Mouse (Mus musculus): Measurements from ENCODE around the gene 1700047I17Rik2. TPM values are rescaled to one million over a fixed set of nuclear protein-coding genes. Genes with fewer than 3 reads are reported as not detected.
"Not testable (repeated sequence)": the region's sequence is repeated elsewhere in the genome, so short reads cannot be mapped to it uniquely, and the experiment has no call there.

Gene 1700047I17Rik2
- not detected in 2 replicates for polyA plus RNA-seq (2015; fragmentation: Nextera tagmentation; extraction: Ambion mirVana)

DNA sequence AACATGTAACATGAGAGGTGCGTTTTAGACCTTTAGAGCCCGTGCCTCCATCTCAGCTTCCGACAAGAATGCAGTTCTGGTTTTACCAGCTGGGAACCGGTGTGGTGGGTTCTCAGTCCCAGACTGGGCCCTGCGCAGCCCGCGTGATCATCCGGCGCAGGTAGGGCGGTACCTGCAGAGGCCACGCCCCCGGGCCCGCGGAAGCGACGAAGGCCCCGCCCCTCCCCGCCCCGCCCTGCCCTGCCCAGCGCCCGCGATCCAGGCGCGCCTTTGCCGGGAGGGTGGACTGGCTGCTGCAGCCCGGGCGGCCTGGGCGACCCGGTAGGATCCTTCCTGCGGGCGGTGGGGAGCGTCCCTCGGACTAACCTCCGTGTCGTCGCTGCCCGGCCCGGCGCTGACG lies at the start of gene 1700047I17Rik2:
Gene 1700047I17Rik2, plus strand, starts transcription at position 287 of the 400 bp plus-strand sequence.
- peak; percentile 97 for ATAC-seq
- H3K4me2 ChIP-seq (replicated peaks; ENCODE audit: low read depth); H3K36me3 ChIP-seq (ENCODE audit: control insufficient read depth, insufficient read depth); H3K27me3 ChIP-seq (replicated peaks; ENCODE audit: control insufficient read depth, insufficient read depth, low read length); H3K27ac ChIP-seq (ENCODE audit: low read depth, low read length); H3K9ac ChIP-seq (ENCODE audit: low read depth, low read length); H3K4me1 ChIP-seq (replicated peaks; ENCODE audit: control insufficient read depth, insufficient read depth, low read length); H3K9me3 ChIP-seq (ENCODE audit: control insufficient read depth); H3K4me3 ChIP-seq (ENCODE audit: low read depth, low read length): not testable (repeated sequence)
- WGBS: no CpG with 5 or more reads among the region's 40 CpGs

DNA sequence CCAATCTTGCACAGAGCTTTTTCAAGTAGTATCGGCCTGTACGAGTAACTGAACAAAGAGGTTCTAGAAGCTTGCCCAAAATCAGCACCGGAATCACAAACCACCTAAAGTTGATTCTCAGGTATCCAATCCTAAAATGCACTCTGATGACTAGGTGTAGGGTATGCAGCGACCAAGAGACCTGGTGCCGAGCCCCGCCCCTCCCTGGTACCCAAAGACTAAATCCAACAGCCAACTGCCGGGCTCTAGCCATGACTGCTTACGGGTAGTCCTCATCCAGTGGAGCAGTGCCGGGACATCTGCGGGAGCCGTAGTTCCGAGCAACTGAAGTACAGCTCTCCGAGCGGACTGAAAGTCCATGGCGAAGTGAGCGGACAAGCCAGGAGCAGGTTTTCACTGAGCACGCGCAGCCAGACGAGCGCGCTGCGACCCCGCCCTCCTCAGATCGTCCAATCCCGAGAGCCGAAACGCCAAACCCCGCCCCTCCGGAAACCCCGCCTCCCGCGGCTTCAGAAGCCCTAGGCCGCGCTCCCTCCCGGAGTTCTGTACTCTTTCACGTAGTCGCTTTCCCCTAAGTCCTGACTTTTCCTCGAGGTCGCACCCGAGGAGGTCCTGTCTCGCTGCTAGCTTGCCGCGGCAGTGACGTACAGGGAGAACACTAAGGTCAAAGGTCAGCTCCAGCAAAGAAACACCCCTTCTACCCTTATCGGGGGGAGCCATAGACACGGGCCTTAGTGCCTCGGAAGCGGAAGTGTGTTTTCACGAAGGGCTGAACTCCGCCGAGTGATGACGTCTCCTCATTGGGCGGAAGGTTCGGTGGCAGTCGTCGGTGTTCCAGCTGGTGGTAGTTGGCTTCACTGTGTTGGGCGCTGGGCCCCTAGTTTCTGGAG lies 44.6 kb upstream of the 1700047I17Rik2 start, which contains the start of gene Srp54b:
Gene Srp54b, plus strand, starts transcription at position 546 of the 890 bp plus-strand sequence.
- H3K9me3 ChIP-seq (ENCODE audit: control insufficient read depth); H3K27me3 ChIP-seq (replicated peaks; ENCODE audit: control insufficient read depth, insufficient read depth, low read length); H3K4me1 ChIP-seq (replicated peaks; ENCODE audit: control insufficient read depth, insufficient read depth, low read length); H3K4me2 ChIP-seq (replicated peaks; ENCODE audit: low read depth); H3K9ac ChIP-seq (ENCODE audit: low read depth, low read length); H3K4me3 ChIP-seq (ENCODE audit: low read depth, low read length); H3K27ac ChIP-seq (ENCODE audit: low read depth, low read length); H3K36me3 ChIP-seq (ENCODE audit: control insufficient read depth, insufficient read depth): not testable (repeated sequence)
- WGBS: no CpG with 5 or more reads among the region's 57 CpGs
- peak; percentile 98 for ATAC-seq

DNA sequence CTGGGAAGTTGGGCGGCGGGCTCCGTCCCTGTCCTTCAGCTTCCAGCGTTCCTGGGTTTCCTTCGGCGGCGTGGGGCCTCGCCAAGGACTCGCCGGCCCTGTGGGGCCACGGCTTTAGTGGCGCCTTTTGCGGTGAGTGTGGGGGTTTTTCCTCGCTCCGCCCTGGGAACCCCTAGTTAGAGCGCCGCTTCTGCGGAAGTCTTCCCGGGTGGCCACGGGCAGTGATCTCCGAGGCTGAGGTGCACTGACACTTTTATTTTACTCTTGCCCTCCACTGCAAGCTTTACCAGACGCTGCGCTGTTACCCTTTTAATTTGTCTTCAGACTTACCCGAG lies 44.0 kb upstream of the 1700047I17Rik2 start:
- 2% methylated on average over 8 of the region's 24 CpGs for WGBS
- H3K4me3 ChIP-seq (ENCODE audit: low read depth, low read length); H3K4me1 ChIP-seq (replicated peaks; ENCODE audit: control insufficient read depth, insufficient read depth, low read length); H3K9ac ChIP-seq (ENCODE audit: low read depth, low read length); H3K27ac ChIP-seq (ENCODE audit: low read depth, low read length); H3K36me3 ChIP-seq (ENCODE audit: control insufficient read depth, insufficient read depth); H3K9me3 ChIP-seq (ENCODE audit: control insufficient read depth); H3K27me3 ChIP-seq (replicated peaks; ENCODE audit: control insufficient read depth, insufficient read depth, low read length); H3K4me2 ChIP-seq (replicated peaks; ENCODE audit: low read depth): not testable (repeated sequence)
- ATAC-seq: peak; percentile 39

DNA sequence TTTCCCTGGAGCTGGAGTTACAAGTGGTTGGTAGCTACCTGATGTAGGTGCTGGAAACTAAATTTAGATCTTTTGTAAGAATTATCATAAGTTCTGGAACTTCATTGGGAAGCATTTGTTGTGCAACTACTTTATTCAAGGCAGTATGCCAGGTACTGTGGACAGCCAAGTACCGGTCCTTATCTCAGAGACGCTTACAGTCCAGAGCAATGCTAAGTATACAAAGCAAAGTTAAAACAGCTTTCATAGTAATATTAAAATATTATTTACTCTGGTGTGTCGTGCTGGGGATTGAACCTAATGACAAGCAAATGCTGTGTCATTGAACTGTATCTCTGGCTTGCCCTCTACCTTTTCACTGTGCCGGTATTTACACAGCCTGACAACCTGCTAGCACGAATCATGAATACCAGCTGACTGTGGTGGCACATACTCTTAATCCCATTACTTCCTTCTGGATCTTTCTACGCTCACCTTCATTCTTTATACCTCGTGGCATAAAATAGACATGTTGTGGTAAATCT lies 32.3 kb upstream of the 1700047I17Rik2 start:
- not testable (repeated sequence) for H3K9me3 ChIP-seq (ENCODE audit: control insufficient read depth); H3K27me3 ChIP-seq (replicated peaks; ENCODE audit: control insufficient read depth, insufficient read depth, low read length); H3K4me1 ChIP-seq (replicated peaks; ENCODE audit: control insufficient read depth, insufficient read depth, low read length); H3K4me3 ChIP-seq (ENCODE audit: low read depth, low read length); H3K4me2 ChIP-seq (replicated peaks; ENCODE audit: low read depth); H3K36me3 ChIP-seq (ENCODE audit: control insufficient read depth, insufficient read depth); H3K9ac ChIP-seq (ENCODE audit: low read depth, low read length); H3K27ac ChIP-seq (ENCODE audit: low read depth, low read length); ATAC-seq
- WGBS: no CpG with 5 or more reads among the region's 7 CpGs

DNA sequence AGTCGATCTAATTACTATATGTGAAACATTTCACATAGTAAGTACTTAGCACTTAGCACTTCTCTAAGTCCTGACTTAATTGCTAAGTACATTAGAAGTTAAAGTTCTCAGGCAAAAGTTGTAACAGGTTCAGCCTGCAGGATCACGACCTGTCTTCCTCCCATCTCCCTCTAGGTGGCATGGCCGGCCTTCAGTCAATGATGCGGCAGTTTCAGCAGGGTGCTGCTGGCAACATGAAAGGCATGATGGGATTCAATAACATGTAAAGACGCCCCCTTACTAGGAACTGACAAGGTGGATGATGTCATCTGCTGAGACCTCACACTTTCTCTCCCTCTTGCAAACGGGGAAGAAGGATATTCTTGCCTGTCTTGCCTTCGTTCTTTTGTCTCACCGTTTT lies 11.7 kb upstream of the 1700047I17Rik2 start:
- not testable (repeated sequence) for H3K27me3 ChIP-seq (replicated peaks; ENCODE audit: control insufficient read depth, insufficient read depth, low read length); H3K9me3 ChIP-seq (ENCODE audit: control insufficient read depth); H3K4me2 ChIP-seq (replicated peaks; ENCODE audit: low read depth); H3K27ac ChIP-seq (ENCODE audit: low read depth, low read length); H3K4me3 ChIP-seq (ENCODE audit: low read depth, low read length); H3K4me1 ChIP-seq (replicated peaks; ENCODE audit: control insufficient read depth, insufficient read depth, low read length); H3K9ac ChIP-seq (ENCODE audit: low read depth, low read length); ATAC-seq; H3K36me3 ChIP-seq (ENCODE audit: control insufficient read depth, insufficient read depth)
- no CpG with 5 or more reads among the region's 8 CpGs for WGBS

DNA sequence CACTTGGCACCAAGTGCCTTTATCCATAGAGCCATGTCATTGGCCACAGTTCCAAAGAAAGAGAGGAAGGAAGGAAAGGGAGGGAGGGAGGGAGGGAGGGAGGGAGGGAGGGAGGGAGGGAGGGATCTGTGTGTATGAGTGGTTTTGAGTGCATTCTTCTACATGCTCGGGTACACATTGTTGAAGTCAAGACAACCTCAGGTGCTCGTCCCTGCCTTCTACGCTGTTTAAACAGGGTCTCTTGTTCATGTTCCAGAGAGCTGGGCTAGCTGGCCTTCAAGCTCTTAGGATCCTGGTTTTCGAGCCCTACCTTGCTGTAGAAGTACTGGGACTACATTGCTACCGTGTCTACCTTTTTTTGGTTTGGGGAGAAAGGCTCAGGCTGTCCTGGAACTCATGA lies 10.3 kb upstream of the 1700047I17Rik2 start:
- no CpG with 5 or more reads among the region's 5 CpGs for WGBS
- not testable (repeated sequence) for H3K4me2 ChIP-seq (replicated peaks; ENCODE audit: low read depth); H3K27me3 ChIP-seq (replicated peaks; ENCODE audit: control insufficient read depth, insufficient read depth, low read length)

DNA sequence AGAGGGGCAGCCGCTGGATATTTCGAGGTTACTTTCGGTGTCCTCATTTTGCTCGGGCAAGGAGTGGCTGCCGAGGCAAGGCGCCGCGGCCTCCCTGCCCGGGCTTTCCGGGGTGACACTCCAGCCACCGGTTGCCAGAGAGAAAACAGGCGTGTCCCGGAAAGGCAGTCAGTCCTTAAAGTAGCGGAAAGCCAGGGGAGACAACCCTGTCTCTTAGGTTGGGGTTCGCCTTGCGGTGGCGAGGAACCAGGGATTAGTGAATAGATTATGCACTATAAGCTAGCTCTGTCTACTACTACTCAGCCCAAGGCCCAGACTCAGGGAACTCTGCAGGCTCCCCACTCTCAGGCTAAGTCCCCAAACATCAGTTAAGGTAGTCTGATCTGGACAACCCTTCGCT lies 407 bp downstream of the 1700047I17Rik2 start:
- not testable (repeated sequence) for H3K4me3 ChIP-seq (ENCODE audit: low read depth, low read length); H3K4me2 ChIP-seq (replicated peaks; ENCODE audit: low read depth); H3K27ac ChIP-seq (ENCODE audit: low read depth, low read length); H3K9ac ChIP-seq (ENCODE audit: low read depth, low read length); H3K27me3 ChIP-seq (replicated peaks; ENCODE audit: control insufficient read depth, insufficient read depth, low read length); H3K4me1 ChIP-seq (replicated peaks; ENCODE audit: control insufficient read depth, insufficient read depth, low read length); H3K36me3 ChIP-seq (ENCODE audit: control insufficient read depth, insufficient read depth); H3K9me3 ChIP-seq (ENCODE audit: control insufficient read depth)
- no CpG with 5 or more reads among the region's 18 CpGs for WGBS
- ATAC-seq: peak; percentile 60

More for the DNA sequence above, 10.3 kb upstream of the 1700047I17Rik2 start:
- not testable (repeated sequence) for H3K9me3 ChIP-seq (ENCODE audit: control insufficient read depth); H3K9ac ChIP-seq (ENCODE audit: low read depth, low read length); H3K36me3 ChIP-seq (ENCODE audit: control insufficient read depth, insufficient read depth); ATAC-seq; H3K4me3 ChIP-seq (ENCODE audit: low read depth, low read length); H3K4me1 ChIP-seq (replicated peaks; ENCODE audit: control insufficient read depth, insufficient read depth, low read length); H3K27ac ChIP-seq (ENCODE audit: low read depth, low read length)

DNA sequence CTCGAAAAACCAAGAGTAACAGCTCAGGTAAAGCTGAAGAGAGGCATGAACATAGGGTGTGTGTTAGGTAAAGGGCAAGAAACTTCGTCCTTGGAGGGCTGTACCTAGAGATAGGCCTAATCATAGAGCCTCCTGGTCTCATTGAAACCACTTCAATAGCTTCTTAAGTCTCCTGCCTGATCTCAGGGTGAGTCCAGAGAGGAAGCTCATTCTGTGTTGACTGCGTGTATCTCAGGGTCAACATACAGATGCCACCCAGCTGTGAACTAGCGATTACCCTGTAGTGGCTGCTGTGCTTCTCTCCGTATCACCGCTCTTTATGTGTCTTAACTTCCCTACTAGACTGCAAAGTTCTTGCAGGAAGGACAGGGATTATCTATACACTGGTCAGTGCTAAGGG lies 13.6 kb downstream of the 1700047I17Rik2 start:
- not testable (repeated sequence) for H3K36me3 ChIP-seq (ENCODE audit: control insufficient read depth, insufficient read depth); H3K9ac ChIP-seq (ENCODE audit: low read depth, low read length); ATAC-seq; H3K4me1 ChIP-seq (replicated peaks; ENCODE audit: control insufficient read depth, insufficient read depth, low read length); H3K27me3 ChIP-seq (replicated peaks; ENCODE audit: control insufficient read depth, insufficient read depth, low read length); H3K9me3 ChIP-seq (ENCODE audit: control insufficient read depth); H3K4me2 ChIP-seq (replicated peaks; ENCODE audit: low read depth); H3K27ac ChIP-seq (ENCODE audit: low read depth, low read length); H3K4me3 ChIP-seq (ENCODE audit: low read depth, low read length)
- WGBS: no CpG with 5 or more reads among the region's 6 CpGs

DNA sequence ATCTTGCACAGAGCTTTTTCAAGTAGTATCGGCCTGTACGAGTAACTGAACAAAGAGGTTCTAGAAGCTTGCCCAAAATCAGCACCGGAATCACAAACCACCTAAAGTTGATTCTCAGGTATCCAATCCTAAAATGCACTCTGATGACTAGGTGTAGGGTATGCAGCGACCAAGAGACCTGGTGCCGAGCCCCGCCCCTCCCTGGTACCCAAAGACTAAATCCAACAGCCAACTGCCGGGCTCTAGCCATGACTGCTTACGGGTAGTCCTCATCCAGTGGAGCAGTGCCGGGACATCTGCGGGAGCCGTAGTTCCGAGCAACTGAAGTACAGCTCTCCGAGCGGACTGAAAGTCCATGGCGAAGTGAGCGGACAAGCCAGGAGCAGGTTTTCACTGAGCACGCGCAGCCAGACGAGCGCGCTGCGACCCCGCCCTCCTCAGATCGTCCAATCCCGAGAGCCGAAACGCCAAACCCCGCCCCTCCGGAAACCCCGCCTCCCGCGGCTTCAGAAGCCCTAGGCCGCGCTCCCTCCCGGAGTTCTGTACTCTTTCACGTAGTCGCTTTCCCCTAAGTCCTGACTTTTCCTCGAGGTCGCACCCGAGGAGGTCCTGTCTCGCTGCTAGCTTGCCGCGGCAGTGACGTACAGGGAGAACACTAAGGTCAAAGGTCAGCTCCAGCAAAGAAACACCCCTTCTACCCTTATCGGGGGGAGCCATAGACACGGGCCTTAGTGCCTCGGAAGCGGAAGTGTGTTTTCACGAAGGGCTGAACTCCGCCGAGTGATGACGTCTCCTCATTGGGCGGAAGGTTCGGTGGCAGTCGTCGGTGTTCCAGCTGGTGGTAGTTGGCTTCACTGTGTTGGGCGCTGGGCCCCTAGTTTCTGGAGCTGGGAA lies 30.5 kb downstream of the 1700047I17Rik2 start, which contains the start of gene Srp54c:
Gene Srp54c, plus strand, starts transcription at position 543 of the 894 bp plus-strand sequence.
- ATAC-seq: peak; percentile 97
- not testable (repeated sequence) for H3K27me3 ChIP-seq (replicated peaks; ENCODE audit: control insufficient read depth, insufficient read depth, low read length); H3K9me3 ChIP-seq (ENCODE audit: control insufficient read depth); H3K36me3 ChIP-seq (ENCODE audit: control insufficient read depth, insufficient read depth); H3K9ac ChIP-seq (ENCODE audit: low read depth, low read length); H3K27ac ChIP-seq (ENCODE audit: low read depth, low read length); H3K4me3 ChIP-seq (ENCODE audit: low read depth, low read length); H3K4me1 ChIP-seq (replicated peaks; ENCODE audit: control insufficient read depth, insufficient read depth, low read length)
- H3K4me2 ChIP-seq (replicated peaks; ENCODE audit: low read depth): 0 out of 2 replicates have a peak within 1 kb of the TSS, but pooled peaks have one; percentile 24
- WGBS: no CpG with 5 or more reads among the region's 57 CpGs
